Mouse (Mus musculus): ENCODE data around the gene Scube1. TPM values are rescaled to one million over a fixed set of nuclear protein-coding genes. Genes with fewer than 3 reads are reported as not detected.

The Scube1 gene
- polyA plus RNA-seq, 1 experiment from 2014 or later, result 0.16 TPM

DNA sequence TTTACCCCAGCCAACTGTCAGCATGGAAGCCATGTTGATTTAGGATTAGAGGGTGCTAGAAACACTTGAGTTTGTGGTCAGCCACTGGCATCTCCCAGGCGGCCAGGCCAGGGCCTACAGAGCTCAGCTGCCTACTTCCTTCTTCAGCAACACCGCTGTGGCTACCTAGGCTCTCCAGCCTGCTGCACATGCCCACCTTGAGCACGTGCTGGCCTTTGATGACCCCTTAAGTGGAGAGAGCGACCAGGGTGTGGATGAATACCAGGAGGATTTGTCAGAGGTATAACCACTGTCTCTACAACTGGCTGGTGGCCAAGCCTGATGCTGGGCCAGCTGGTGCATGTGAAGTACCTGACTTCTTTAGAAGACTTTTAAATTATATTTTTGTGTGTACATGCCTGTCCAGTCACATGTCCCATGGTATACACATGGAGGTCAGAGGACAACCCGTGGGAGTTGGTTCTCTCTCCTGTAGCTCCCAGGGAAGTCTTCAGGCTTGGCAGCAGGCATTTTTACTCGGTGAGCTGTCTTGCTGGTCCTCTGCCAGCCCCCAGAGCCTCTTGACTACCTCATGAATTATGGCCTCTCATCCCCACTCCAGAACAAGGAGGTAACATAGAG is 150.0 kb downstream of the Scube1 start:
- no peak overlapping the region for H3K9ac ChIP-seq
- H3K36me3 ChIP-seq, result peaks cover 86% of the 10 kb centered on the region
- H3K27me3 ChIP-seq, result no peaks in the 10 kb centered on the region
- H3K27ac ChIP-seq, result peak overlapping the region; percentile 39; the same call in 1 of the 2 replicates
- no peak for ATAC-seq (ENCODE audit: low read depth)
- H3K4me3 ChIP-seq (replicated peaks), result no peak overlapping the region
- H3K4me1 ChIP-seq (replicated peaks), result peaks cover 6% of the 10 kb centered on the region
- no peaks in the 10 kb centered on the region for H3K9me3 ChIP-seq (replicated peaks)
- DNase-seq, result no peak
- H3K4me2 ChIP-seq, result no peak overlapping the region
- WGBS (ENCODE audit: insufficient replicate concordance), result 75% methylated on average over 6 of the region's 6 CpGs

DNA sequence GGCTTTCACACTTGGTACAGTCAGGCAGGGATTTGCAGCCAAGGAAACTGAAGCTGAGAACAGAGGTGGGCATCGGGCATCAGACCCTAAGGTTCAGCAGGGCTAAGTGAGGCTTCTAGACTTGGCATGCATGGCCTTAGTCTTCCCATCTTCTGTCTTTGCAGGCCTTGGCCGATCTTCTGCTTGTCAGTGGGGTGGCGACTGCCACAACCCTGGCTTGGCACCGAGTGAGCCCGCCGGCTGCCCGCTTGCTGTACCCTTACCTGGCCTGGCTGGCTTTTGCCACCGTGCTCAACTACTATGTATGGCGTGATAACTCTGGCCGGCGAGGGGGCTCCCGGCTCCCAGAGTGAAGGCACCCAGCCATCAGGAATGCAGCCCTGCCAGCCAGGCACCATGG is 151.2 kb downstream of the Scube1 start:
- Histone ChIP-seq H3K27me3 (no peaks in the 10 kb centered on the region), H3K4me1 (replicated peaks) (peaks cover 17% of the 10 kb centered on the region), H3K4me2 (no peak overlapping the region), H3K4me3 (replicated peaks) (no peak overlapping the region), H3K9me3 (replicated peaks) (no peaks in the 10 kb centered on the region), H3K27ac (peak overlapping the region; percentile 18; the same call in 1 of the 2 replicates), H3K36me3 (peaks cover 73% of the 10 kb centered on the region), H3K9ac (no peak overlapping the region)
- DNase-seq (no peak), ATAC-seq (ENCODE audit: low read depth) (no peak)
- WGBS (ENCODE audit: insufficient replicate concordance), result 93% methylated on average over 12 of the region's 12 CpGs

DNA sequence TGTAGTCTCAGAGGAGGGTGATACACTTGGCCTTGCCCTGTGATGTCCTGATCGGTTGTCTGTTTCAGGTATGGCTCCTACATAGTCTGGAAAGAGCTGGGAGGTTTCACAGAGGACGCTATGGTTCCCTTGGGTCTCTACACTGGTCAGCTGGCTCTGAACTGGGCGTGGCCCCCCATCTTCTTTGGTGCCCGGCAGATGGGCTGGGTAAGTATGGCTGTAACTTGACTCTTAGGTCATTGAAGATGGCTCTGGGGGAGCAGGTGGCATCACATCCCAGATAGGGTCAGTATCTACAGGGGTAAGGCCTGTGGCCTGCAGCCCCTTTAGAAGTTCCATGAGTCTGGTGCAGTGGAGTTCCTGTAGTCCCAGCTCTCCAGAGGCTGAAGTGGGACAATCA is 152.7 kb downstream of the Scube1 start:
- H3K36me3 ChIP-seq, result peaks cover 59% of the 10 kb centered on the region

DNA sequence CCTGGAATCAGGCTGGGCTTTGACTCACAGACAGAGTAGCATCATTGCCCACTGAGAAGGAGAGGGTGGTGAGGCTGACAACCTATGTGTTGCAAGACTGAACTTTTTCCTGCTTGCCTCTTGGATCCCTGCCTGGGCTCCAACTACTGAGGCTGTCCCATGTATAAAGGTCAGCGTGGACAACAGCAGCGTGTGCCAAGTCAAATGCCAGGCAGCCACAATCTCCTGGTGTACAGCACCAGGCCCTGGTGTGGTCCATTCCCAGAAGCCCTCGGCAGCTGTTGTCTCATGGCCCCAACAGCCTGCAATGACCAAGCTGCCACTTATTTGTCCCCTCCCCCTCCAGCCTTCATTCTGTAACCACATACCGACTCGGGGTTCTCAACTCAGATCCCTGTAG is 153.2 kb downstream of the Scube1 start:
- H3K9me3 ChIP-seq (replicated peaks), result no peaks in the 10 kb centered on the region
- H3K27me3 ChIP-seq, result no peaks in the 10 kb centered on the region
- H3K27ac ChIP-seq, result no peak overlapping the region; the same call in 1 of the 2 replicates
- no peak overlapping the region for H3K9ac ChIP-seq
- no peak for DNase-seq
- 77% methylated on average over 5 of the region's 5 CpGs for WGBS (ENCODE audit: insufficient replicate concordance)
- peaks cover 36% of the 10 kb centered on the region for H3K4me1 ChIP-seq (replicated peaks)
- no peak for ATAC-seq (ENCODE audit: low read depth)
- no peak overlapping the region for H3K4me3 ChIP-seq (replicated peaks)
- no peak overlapping the region for H3K4me2 ChIP-seq
- peaks cover 54% of the 10 kb centered on the region for H3K36me3 ChIP-seq

More for the DNA sequence above, 152.7 kb downstream of the Scube1 start:
- Histone ChIP-seq H3K4me3 (replicated peaks) (no peak overlapping the region), H3K9ac (no peak overlapping the region), H3K4me1 (replicated peaks) (peaks cover 32% of the 10 kb centered on the region), H3K9me3 (replicated peaks) (no peaks in the 10 kb centered on the region), H3K4me2 (no peak overlapping the region), H3K27me3 (no peaks in the 10 kb centered on the region), H3K27ac (no peak overlapping the region)
- ATAC-seq (ENCODE audit: low read depth) (no peak), DNase-seq (no peak)
- 72% methylated on average over 4 of the region's 4 CpGs for WGBS (ENCODE audit: insufficient replicate concordance)

DNA sequence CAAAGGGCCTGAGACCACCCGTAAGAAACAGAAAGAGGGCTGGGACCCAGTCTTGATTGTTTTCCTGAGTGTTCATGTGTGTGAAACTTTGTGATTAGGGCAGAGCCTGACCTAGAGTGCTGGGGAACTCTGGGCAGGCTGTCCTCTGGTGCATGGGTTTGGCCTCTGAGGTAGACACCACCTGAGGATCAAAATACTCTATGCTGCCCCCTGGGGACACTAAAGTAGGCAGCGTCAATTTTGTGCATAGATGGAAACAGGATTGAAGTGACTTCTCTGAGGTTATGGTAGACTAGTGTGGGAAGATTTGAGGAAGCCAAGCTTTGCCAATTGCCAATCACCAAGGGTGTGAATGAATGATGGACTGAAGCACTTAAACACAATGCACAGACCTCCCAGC is 154.2 kb downstream of the Scube1 start:
- DNase-seq (no peak), ATAC-seq (ENCODE audit: low read depth) (no peak)
- Histone ChIP-seq H3K9ac (no peak overlapping the region), H3K4me3 (replicated peaks) (no peak overlapping the region), H3K4me1 (replicated peaks) (peaks cover 45% of the 10 kb centered on the region), H3K9me3 (replicated peaks) (no peaks in the 10 kb centered on the region), H3K27ac (no peak overlapping the region; the same call in 1 of the 2 replicates), H3K36me3 (peaks cover 44% of the 10 kb centered on the region), H3K27me3 (no peaks in the 10 kb centered on the region), H3K4me2 (no peak overlapping the region)
- 57% methylated on average over 2 of the region's 2 CpGs for WGBS (ENCODE audit: insufficient replicate concordance)

DNA sequence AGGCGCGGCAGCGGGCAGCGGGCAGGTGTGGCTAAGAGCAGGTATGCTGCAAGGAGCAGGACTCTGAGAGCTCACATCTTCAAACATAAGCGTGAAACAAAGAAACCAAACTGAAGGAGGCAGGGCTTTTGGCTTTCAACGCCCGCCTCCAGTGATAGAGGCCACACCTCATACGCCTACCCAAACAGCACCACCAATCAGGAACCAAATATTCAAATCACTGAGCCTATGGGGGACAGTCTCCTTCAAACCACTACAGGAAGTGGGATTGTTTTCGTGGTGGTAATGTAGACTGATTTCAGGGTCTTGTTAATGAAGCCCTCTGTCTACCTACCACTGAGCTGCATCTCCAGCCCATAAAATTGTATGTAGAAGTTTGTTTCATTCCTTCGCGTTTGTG is 155.1 kb downstream of the Scube1 start:
- Histone ChIP-seq H3K27ac (no peak overlapping the region; the same call in 1 of the 2 replicates), H3K9me3 (replicated peaks) (no peaks in the 10 kb centered on the region), H3K4me2 (no peak overlapping the region), H3K4me3 (replicated peaks) (no peak overlapping the region), H3K9ac (no peak overlapping the region), H3K4me1 (replicated peaks) (peaks cover 55% of the 10 kb centered on the region), H3K27me3 (no peaks in the 10 kb centered on the region), H3K36me3 (peaks cover 34% of the 10 kb centered on the region)
- ATAC-seq (ENCODE audit: low read depth), result no peak
- 52% methylated on average over 11 of the region's 11 CpGs for WGBS (ENCODE audit: insufficient replicate concordance)
- DNase-seq, result no peak

DNA sequence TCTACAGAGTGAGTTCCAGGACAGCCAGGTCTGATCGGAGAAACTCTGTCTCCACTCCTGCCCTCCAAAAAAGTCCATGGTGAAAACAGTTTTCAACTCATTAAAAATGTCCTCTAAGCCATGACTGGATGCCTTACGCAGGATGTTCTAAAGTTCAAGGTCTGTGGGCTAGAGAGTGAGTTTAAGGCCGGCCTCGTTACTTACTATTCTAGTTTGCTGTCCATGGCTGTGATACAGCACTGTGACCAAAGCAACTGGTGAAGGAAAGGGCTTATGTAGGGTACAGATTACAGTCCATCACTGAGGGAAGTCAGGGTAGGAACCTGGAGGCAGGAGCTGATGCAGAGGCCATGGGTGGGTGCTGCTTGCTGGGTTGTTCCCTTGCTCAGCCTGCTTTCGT is 156.3 kb downstream of the Scube1 start:
- Histone ChIP-seq H3K27ac (peak overlapping the region; percentile 2; the same call in 1 of the 2 replicates), H3K27me3 (no peaks in the 10 kb centered on the region), H3K4me2 (no peak overlapping the region), H3K36me3 (peaks cover 23% of the 10 kb centered on the region), H3K4me3 (replicated peaks) (no peak overlapping the region), H3K9ac (no peak overlapping the region; the same call in 1 of the 2 replicates), H3K4me1 (replicated peaks) (peaks cover 63% of the 10 kb centered on the region), H3K9me3 (replicated peaks) (no peaks in the 10 kb centered on the region)
- DNase-seq (no peak), ATAC-seq (ENCODE audit: low read depth) (no peak)
- WGBS (ENCODE audit: insufficient replicate concordance), result 92% methylated on average over 5 of the region's 5 CpGs

DNA sequence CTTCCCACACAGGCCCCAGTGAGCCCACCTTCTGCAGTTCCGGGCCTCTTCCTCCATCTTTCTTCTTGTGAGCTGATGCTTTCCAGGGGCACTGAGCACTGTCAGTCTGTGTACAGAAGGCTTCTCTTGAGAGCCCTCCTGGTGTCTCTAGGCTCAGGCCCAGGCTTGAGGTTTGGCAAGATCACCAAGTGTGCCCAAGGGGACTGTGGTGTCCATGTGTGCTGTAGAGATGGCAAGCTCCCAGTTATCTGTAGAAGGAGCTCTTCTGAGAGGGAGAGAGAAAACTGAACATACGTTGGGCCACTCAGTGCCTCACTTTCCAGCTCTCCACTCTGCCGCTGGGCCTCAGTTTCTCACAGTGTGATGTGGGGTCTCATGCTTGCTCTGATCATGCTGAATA is 157.1 kb downstream of the Scube1 start:
- Histone ChIP-seq H3K4me3 (replicated peaks) (no peak overlapping the region), H3K27me3 (no peaks in the 10 kb centered on the region), H3K9me3 (replicated peaks) (no peaks in the 10 kb centered on the region), H3K9ac (no peak overlapping the region), H3K27ac (peak overlapping the region; percentile 67), H3K36me3 (peaks cover 19% of the 10 kb centered on the region), H3K4me1 (replicated peaks) (peaks cover 71% of the 10 kb centered on the region), H3K4me2 (no peak overlapping the region)
- no peak for ATAC-seq (ENCODE audit: low read depth)
- no peak for DNase-seq
- WGBS (ENCODE audit: insufficient replicate concordance), result 76% methylated on average over 3 of the region's 3 CpGs

DNA sequence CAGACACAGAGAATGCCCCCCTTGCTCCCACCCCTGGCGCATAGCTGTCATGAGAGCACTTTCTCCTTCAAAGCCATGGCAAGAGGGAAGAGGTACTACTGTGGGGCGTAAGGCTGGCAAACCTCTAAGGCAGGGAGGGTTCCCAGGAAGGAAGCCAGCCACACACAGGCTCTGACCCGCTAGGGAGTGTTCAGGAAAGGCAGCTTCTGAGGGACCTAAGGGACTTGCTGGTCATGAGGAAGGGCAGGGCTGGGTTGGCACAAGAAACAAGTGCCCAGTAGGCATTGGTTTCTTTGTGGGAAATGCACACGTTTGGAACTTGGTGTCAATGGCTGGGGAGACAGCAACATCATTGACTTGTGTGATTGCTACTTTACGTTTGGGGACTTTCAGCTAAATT is 158.8 kb downstream of the Scube1 start:
- ATAC-seq (ENCODE audit: low read depth) (no peak), DNase-seq (no peak)
- Histone ChIP-seq H3K4me1 (replicated peaks) (peaks cover 88% of the 10 kb centered on the region), H3K27ac (peak overlapping the region; percentile 96), H3K9ac (peak overlapping the region; percentile 88), H3K27me3 (no peaks in the 10 kb centered on the region), H3K9me3 (replicated peaks) (no peaks in the 10 kb centered on the region), H3K4me2 (peak overlapping the region; percentile 86), H3K4me3 (replicated peaks) (peak overlapping the region; percentile 77), H3K36me3 (peaks cover 2% of the 10 kb centered on the region; the same call in 1 of the 2 replicates)
- 82% methylated on average over 5 of the region's 5 CpGs for WGBS (ENCODE audit: insufficient replicate concordance)

DNA sequence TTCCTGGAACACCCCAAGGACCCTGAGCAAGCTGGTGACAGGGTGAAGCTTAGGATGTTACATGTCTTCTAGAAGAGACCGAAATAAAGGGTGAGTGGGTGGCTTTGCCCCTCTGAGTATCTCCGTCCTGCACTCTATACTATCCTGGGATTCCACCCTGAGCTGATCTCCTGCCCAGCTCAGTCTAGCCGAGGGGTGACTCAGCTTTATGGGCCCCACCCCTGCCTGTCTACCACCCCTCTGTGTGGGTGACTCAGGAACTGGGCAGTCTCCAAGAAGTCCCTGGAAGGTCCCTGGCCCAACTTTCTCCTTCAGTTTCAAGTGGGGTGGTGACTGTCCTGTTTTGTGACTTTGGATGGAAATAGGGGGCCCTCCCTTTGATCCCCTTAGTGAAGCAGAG is 159.4 kb downstream of the Scube1 start:
- no peaks in the 10 kb centered on the region for H3K27me3 ChIP-seq
- H3K27ac ChIP-seq, result peak overlapping the region; percentile 96
- H3K4me1 ChIP-seq (replicated peaks), result peaks cover 89% of the 10 kb centered on the region
- ATAC-seq (ENCODE audit: low read depth) (peak; percentile 92), DNase-seq (peak; percentile 79)
- H3K4me2 ChIP-seq, result peak overlapping the region; percentile 86
- H3K4me3 ChIP-seq (replicated peaks), result peak overlapping the region; percentile 77
- WGBS (ENCODE audit: insufficient replicate concordance), result 37% methylated on average over 3 of the region's 3 CpGs
- peak overlapping the region; percentile 88 for H3K9ac ChIP-seq
- H3K36me3 ChIP-seq, result no peaks in the 10 kb centered on the region
- no peaks in the 10 kb centered on the region for H3K9me3 ChIP-seq (replicated peaks)

DNA sequence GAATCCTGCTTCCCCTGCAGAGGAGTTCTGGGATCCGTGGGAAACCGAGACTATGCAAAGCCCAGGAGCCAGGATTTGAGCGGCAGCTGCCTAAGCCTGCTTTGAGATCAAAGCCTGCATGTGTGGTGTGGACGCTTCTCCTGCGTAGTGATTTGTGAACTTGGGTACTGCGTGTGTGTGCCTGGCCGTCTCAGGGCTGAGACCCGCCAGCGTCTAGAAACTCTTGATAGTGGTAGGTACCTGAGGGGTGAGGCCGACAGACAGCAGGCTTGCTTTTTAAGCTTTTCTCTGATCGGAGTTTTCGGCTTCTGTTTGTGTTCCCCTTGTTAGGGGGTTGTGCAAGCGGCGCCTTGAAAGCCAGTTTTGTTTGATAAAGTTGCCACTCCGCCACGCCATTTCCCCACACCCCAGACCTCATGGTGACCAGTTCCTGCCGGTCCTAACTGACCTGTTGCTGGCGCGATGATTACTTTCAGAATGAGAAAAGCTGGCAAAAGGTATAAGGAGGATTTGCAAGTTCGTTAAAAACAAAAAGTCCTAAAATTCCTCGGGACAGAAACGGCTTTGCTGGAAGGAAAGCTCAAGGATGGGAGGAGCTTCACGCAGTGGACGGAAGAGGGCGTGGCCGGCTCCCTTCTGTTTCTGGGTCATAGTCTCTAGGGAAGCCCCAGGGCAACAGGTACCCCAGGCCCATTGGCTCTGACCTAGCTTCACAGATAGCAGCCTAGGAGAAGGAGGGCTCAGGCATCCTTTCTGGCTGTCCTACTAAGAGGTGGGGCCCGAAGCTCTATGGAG is 160.8 kb downstream of the Scube1 start:
- Histone ChIP-seq H3K4me3 (replicated peaks) (peak overlapping the region; percentile 77), H3K4me2 (peak overlapping the region; percentile 86), H3K9ac (peak overlapping the region; percentile 88), H3K27me3 (no peaks in the 10 kb centered on the region), H3K27ac (peak overlapping the region; percentile 96), H3K4me1 (replicated peaks) (peaks cover 78% of the 10 kb centered on the region), H3K9me3 (replicated peaks) (no peaks in the 10 kb centered on the region), H3K36me3 (no peaks in the 10 kb centered on the region)
- ATAC-seq (ENCODE audit: low read depth), result peak; percentile 22; the same call in 1 of the 2 replicates
- WGBS (ENCODE audit: insufficient replicate concordance), result 1% methylated on average over 27 of the region's 27 CpGs
- DNase-seq, result peak; percentile 56
